Mouse (Mus musculus): ENCODE measurements around the gene Slc27a4. TPM values are rescaled to one million over a fixed set of nuclear protein-coding genes. Genes with fewer than 3 reads are reported as not detected.

The Slc27a4 gene
- polyA plus RNA-seq, 1 experiment: 37.1 TPM

DNA sequence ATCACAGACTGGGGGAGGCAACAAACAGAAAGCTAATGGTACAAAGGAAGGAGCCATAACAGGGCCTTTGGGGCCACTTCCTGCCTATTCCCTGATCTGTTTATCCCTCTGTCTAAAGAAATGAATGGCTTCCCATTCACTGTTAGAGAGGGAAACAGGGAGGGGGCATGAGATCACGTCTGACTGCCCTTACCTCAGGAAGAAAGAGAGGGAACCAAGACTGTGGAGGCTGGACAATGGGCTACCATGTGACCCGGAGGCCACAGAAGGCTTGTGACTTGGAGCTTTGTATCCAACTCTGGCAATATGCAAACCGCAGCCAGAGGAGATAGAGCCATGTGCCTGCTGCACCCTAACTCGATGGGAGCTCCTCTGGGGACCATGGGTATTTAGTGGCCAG is 18.1 kb upstream of the Slc27a4 start:
- no peak for DNase-seq
- TF ChIP-seq POLR2A (IDR thresholded peaks at IDR 0.05; ENCODE audit: borderline replicate concordance, extremely low read depth, low read depth, low read length): no peak
- TF ChIP-seq CTCF (IDR thresholded peaks at IDR 0.05; ENCODE audit: insufficient read depth, low read length): no peak
- peaks cover 11% of the 10 kb centered on the region for H3K4me1 ChIP-seq (ENCODE audit: control insufficient read depth, insufficient read depth, low read length)
- H3K4me3 ChIP-seq (replicated peaks; ENCODE audit: extremely low read depth, low read depth, low read length): no peak overlapping the region
- WGBS: 56% methylated on average over 4 of the region's 4 CpGs

DNA sequence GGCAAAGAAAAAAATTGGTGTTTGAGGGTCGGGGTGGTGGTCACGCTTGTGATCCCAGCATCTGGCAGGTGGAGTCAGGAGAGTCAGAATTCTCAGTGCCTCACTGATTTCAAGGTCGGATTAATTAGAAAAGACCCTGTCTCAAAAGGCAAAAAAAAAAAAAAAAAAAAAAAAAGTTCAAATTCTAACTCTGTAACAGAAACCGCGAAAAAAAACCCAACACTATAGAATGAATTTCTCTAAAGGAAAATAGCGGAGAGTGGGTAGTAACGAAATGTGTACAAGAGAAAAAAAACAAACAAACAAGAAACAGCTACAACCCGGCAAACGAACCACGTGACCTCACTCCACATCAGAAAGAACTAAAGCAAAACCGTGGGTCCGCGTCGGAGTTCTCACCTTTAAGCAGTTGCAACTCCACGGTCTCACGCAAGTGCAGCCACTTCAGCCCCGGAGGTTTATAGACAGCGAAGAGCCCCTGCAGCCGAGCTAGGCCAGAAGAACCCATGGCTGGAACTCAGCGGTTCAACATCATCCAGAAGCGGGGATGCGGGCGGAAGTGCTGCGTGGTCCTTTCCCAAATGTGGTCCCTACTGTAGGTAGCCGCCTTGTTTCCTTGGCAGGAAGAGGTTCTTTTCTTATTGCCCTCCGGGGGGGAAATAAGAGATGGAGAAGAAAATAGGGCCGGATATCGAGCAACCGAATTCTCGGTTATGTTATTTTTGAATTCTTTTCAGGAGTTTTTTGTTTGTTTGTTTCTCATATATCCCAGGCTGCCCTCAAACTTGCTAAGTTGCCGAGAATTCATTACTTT is 15.1 kb upstream of the Slc27a4 start, which contains the start of gene Coq4:
Gene Coq4 (plus strand): TSS at position 390 of the 814 bp plus-strand sequence.
- TF ChIP-seq CTCF (IDR thresholded peaks at IDR 0.05; ENCODE audit: insufficient read depth, low read length) (no peak), POLR2A (IDR thresholded peaks at IDR 0.05; ENCODE audit: borderline replicate concordance, extremely low read depth, low read depth, low read length) (peak; percentile 72; the same call in 1 of the 2 replicates)
- WGBS: 2% methylated on average over 31 of the region's 31 CpGs
- Histone ChIP-seq H3K4me1 (ENCODE audit: control insufficient read depth, insufficient read depth, low read length) (peaks cover 11% of the 10 kb centered on the region), H3K4me3 (replicated peaks; ENCODE audit: extremely low read depth, low read depth, low read length) (peak within 1 kb of the TSS; percentile 100)
- peak; percentile 86 for DNase-seq

DNA sequence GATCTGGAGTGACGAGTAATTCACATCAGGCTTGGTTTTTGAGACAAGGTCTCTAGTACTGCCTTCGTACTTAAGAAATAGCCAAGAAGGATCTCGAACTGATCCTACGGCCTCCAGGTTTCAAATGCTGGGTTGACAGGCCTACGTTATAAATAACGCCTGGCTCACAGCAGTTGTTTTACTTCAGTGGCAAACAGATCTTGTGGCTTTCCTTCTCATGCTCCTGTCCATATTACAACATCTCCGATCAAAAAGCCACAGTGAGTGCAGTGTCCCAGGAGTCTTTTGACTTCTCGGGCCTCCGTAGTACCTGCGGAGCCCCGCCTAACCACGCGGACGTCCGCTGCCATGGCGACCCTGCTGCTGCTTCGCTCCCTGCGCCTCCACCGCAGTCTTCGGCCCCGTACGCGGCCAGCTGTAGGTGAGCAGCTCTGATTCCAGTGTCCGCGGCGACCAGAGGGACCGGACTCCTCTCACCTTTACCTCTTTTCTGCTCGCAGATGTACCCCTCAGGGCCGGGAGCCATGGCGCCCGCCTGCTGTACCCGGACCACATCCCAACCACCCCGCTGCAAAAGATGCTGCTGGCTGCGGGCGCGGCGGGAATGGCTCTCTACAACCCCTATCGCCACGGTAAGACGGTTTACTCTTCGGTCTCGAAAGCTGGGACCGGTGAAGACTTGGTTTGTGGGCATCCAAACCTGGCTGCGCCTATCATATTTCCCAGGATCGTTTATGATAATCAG is 14.3 kb upstream of the Slc27a4 start, which contains the start of gene Trub2:
Gene Trub2 (minus strand): TSS at position 566 of the 745 bp plus-strand sequence.
- DNase-seq: peak; percentile 83
- Histone ChIP-seq H3K4me3 (replicated peaks; ENCODE audit: extremely low read depth, low read depth, low read length) (peak within 1 kb of the TSS; percentile 100), H3K4me1 (ENCODE audit: control insufficient read depth, insufficient read depth, low read length) (peaks cover 11% of the 10 kb centered on the region)
- TF ChIP-seq CTCF (IDR thresholded peaks at IDR 0.05; ENCODE audit: insufficient read depth, low read length) (no peak), POLR2A (IDR thresholded peaks at IDR 0.05; ENCODE audit: borderline replicate concordance, extremely low read depth, low read depth, low read length) (peak; percentile 40; the same call in 1 of the 2 replicates)
- WGBS: under 1% methylated on average over 45 of the region's 45 CpGs

DNA sequence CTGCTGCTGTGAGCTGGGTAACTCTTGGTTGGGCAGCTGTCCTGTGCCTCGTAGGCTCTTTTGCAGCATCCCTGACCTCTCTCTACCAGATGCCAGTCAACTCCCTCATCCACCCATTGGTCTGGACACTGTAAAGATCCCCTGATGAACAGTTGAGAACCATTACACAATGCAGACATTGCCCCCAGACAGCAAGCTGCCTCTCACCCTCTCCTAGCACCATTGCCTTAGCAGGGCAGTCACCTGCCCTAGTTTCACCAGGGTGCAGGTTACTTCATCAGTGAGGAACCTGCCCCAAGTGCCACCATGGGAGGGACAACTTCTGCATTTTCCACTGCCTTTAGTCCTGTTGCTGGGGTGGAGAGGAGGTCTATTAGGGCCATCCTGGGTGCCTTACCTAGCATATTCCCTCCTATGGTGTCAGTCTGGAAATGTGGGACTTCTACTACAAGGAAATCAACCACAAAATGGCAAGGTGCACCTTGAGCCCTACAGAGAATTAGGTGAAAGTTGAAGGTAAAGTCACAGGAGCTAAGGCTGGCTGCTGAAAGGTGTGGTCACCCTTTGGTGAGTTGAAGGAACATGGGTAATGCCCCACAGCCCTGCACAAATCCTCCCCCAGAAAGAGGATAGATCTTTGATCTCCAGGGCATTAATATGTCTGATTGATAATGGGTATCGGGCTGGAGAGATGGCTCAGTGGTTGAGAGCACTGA is 9.5 kb upstream of the Slc27a4 start:
- H3K4me3 ChIP-seq (replicated peaks; ENCODE audit: extremely low read depth, low read depth, low read length): no peak overlapping the region
- DNase-seq: no peak
- 94% methylated on average over 2 of the region's 2 CpGs for WGBS
- TF ChIP-seq POLR2A (IDR thresholded peaks at IDR 0.05; ENCODE audit: borderline replicate concordance, extremely low read depth, low read depth, low read length) (no peak), CTCF (IDR thresholded peaks at IDR 0.05; ENCODE audit: insufficient read depth, low read length) (no peak)
- 0 out of 2 replicates have a peak, but pooled peaks cover 3% of the 10 kb centered on the region for H3K4me1 ChIP-seq (ENCODE audit: control insufficient read depth, insufficient read depth, low read length)

DNA sequence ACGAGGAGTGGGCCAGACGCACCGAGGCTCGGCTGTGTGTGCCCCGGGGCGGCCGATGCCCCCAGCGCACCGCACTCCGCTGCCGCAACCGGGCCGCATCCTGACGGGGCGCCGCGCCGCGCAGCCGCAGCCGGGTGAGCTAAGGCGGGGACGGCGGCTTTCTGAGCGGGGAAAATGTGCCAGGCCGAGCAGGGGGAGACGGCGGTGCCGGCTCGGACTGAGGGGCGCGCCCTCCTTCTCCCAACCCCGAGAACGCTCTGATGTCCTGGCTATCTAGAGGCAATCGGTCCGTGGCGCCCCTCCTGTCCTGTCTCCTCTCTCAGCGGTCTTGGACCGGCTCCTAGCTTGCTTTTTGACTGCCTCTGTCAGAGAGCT is 380 bp downstream of the Slc27a4 start:
- Histone ChIP-seq H3K4me1 (ENCODE audit: control insufficient read depth, insufficient read depth, low read length) (peaks cover 5% of the 10 kb centered on the region; the same call in 1 of the 2 replicates), H3K4me3 (replicated peaks; ENCODE audit: extremely low read depth, low read depth, low read length) (peak overlapping the region; percentile 64)
- DNase-seq: no peak
- WGBS: 0% methylated on average over 37 of the region's 39 CpGs
- TF ChIP-seq CTCF (IDR thresholded peaks at IDR 0.05; ENCODE audit: insufficient read depth, low read length) (no peak), POLR2A (IDR thresholded peaks at IDR 0.05; ENCODE audit: borderline replicate concordance, extremely low read depth, low read depth, low read length) (no peak)

DNA sequence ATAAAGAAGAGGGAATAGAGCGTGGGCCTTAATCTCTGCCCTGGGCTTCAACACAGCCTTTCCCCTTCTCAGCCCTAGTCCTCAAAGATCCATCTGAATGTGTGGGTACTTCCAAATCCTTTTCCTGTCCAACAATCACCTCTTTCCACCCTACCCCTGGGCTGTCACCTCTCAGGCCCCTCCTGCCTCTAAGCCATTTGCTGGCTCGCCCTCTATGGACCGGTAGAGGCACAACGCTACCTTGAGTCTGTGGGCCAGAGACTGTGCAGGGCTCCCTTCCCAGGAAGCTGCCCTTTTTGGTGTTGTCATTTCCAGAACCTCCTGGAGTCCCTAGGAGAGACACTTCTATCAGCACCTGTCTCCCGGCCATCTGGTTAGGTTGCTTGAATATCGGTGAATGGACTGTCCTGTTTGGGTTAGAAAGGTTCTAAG is 982 bp downstream of the Slc27a4 start:
- DNase-seq: no peak
- peaks cover 5% of the 10 kb centered on the region; the same call in 1 of the 2 replicates for H3K4me1 ChIP-seq (ENCODE audit: control insufficient read depth, insufficient read depth, low read length)
- no peak for TF ChIP-seq POLR2A (IDR thresholded peaks at IDR 0.05; ENCODE audit: borderline replicate concordance, extremely low read depth, low read depth, low read length)
- TF ChIP-seq CTCF (IDR thresholded peaks at IDR 0.05; ENCODE audit: insufficient read depth, low read length): no peak
- H3K4me3 ChIP-seq (replicated peaks; ENCODE audit: extremely low read depth, low read depth, low read length): peak overlapping the region; percentile 64
- 31% methylated on average over 6 of the region's 6 CpGs for WGBS

DNA sequence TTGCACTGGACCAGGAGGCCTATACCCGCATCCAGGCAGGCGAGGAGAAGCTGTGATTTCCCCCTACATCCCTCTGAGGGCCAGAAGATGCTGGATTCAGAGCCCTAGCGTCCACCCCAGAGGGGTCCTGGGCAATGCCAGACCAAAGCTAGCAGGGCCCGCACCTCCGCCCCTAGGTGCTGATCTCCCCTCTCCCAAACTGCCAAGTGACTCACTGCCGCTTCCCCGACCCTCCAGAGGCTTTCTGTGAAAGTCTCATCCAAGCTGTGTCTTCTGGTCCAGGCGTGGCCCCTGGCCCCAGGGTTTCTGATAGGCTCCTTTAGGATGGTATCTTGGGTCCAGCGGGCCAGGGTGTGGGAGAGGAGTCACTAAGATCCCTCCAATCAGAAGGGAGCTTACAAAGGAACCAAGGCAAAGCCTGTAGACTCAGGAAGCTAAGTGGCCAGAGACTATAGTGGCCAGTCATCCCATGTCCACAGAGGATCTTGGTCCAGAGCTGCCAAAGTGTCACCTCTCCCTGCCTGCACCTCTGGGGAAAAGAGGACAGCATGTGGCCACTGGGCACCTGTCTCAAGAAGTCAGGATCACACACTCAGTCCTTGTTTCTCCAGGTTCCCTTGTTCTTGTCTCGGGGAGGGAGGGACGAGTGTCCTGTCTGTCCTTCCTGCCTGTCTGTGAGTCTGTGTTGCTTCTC is 13.4 kb downstream of the Slc27a4 start:
- WGBS: 82% methylated on average over 11 of the region's 11 CpGs
- TF ChIP-seq POLR2A (IDR thresholded peaks at IDR 0.05; ENCODE audit: borderline replicate concordance, extremely low read depth, low read depth, low read length): no peak
- no peak for TF ChIP-seq CTCF (IDR thresholded peaks at IDR 0.05; ENCODE audit: insufficient read depth, low read length)
- H3K4me1 ChIP-seq (ENCODE audit: control insufficient read depth, insufficient read depth, low read length): no peaks in the 10 kb centered on the region
- no peak overlapping the region for H3K4me3 ChIP-seq (replicated peaks; ENCODE audit: extremely low read depth, low read depth, low read length)
- no peak for DNase-seq

DNA sequence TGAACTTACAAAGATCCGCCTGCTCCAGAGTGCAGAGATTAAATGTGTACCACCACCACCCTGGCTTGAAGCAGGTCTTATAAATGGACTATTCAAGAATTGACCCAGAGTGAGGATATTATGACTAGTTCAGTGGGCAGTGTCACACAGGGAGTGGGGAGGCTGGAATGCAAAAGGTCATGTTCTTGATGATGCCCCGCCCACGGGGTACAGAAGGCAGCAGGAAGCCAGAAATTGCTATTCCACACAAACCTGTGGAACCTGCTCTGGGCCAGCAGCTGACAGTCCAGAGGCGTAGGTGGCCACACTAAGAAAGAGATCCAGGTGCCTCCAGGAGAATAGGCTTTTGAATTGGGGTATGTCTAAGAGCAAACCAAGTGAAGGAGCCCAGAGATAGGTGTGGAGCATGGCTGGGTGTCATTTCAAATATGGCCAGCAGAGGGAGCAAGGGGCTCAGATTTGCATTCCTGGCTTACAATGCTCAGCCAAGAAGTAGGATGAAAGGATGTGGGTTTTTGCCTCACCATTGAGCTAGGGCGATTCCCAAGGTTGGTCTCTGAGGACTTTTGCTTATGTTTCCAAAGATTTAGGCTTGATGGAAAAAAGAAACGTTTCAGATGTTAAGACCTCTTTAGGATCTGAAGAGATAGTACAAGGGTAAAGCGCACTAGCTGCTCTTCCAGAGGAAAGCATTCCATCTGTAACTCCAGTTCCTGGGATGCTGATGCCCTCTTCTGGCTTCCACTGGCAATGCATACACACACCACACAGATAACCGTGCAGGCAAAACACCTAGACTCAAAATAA is 15.2 kb downstream of the Slc27a4 start:
- no peaks in the 10 kb centered on the region for H3K4me1 ChIP-seq (ENCODE audit: control insufficient read depth, insufficient read depth, low read length)
- DNase-seq: peak; percentile 82
- no peak overlapping the region for H3K4me3 ChIP-seq (replicated peaks; ENCODE audit: extremely low read depth, low read depth, low read length)
- TF ChIP-seq CTCF (IDR thresholded peaks at IDR 0.05; ENCODE audit: insufficient read depth, low read length) (peak; percentile 90), POLR2A (IDR thresholded peaks at IDR 0.05; ENCODE audit: borderline replicate concordance, extremely low read depth, low read depth, low read length) (no peak)
- WGBS: 30% methylated on average over 8 of the region's 8 CpGs
